Mouse (Mus musculus): ENCODE results near the gene Agpat1.

Gene Agpat1

GRCm38 (mm10) chr17:34639461-34640255 is 35.6 kb downstream of the Agpat1 start:
- TF ChIP-seq POU5F1 (IDR thresholded peaks at IDR 0.05; ENCODE audit: borderline replicate concordance, low read length): no peak
- Histone ChIP-seq H3K4me1 (replicated peaks; ENCODE audit: low read depth, low read length) (peaks cover 16% of the 10 kb centered on the region), H3K36me3 (ENCODE audit: insufficient read depth, low read length) (no peaks in the 10 kb centered on the region), H3K4me3 (replicated peaks; ENCODE audit: low read length) (no peak overlapping the region), H3K9me3 (ENCODE audit: low read length) (no peaks in the 10 kb centered on the region), H3K27me3 (ENCODE audit: insufficient read depth, low read length) (peaks cover 6% of the 10 kb centered on the region; the same call in 1 of the 2 replicates)

DNA sequence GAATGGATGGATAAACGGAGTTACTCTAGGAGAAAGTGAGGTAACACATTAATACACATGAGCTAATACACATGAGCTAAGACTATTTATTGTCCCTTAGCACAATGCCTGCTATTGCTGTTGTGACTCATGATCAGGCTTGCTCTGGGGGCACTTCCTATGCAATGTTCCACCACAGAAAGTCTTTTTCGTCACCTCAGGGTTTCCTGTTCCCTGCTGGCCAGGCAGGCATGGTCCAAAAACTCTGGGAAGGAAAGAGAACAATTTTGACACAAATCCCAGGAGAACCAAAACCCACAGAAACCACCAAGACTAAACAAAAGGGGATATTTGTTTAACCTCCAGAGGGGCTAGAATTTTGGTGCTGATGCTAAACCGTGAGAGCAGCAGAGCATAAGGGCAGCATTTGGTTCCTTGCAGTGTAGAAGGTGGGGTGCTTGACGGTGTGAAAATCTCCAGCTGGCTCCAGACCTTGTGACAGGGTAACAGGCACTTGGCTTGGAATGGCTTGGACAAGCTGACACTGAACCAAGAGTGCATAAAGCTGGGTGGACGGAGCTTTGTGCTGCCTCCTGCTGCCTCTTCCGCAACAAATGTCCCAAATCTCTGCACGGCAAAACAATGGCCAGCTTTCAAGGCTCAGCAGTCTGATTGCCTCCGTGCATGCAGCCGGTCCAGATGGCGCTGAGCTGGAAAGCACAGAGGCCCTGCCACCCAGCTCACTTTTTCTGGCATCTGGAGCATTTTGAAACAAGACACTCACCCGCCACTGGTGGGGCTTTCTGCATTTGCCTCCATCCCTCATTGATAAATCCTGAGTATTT is 36.9 kb downstream of the Agpat1 start:
- Histone ChIP-seq H3K4me1 (replicated peaks; ENCODE audit: low read depth, low read length) (peaks cover 29% of the 10 kb centered on the region), H3K36me3 (ENCODE audit: insufficient read depth, low read length) (peaks cover 4% of the 10 kb centered on the region; the same call in 1 of the 2 replicates), H3K9me3 (ENCODE audit: low read length) (no peaks in the 10 kb centered on the region), H3K27me3 (ENCODE audit: insufficient read depth, low read length) (peaks cover 6% of the 10 kb centered on the region; the same call in 1 of the 2 replicates), H3K4me3 (replicated peaks; ENCODE audit: low read length) (0 out of 2 replicates have a peak overlapping the region, but pooled peaks have one; percentile 4)
- TF ChIP-seq CTCF (conservative IDR thresholded peaks at IDR 0.05; ENCODE audit: low read length) (no peak), NANOG (IDR thresholded peaks at IDR 0.05; ENCODE audit: borderline replicate concordance, low read length) (no peak), POU5F1 (IDR thresholded peaks at IDR 0.05; ENCODE audit: borderline replicate concordance, low read length) (no peak)

DNA sequence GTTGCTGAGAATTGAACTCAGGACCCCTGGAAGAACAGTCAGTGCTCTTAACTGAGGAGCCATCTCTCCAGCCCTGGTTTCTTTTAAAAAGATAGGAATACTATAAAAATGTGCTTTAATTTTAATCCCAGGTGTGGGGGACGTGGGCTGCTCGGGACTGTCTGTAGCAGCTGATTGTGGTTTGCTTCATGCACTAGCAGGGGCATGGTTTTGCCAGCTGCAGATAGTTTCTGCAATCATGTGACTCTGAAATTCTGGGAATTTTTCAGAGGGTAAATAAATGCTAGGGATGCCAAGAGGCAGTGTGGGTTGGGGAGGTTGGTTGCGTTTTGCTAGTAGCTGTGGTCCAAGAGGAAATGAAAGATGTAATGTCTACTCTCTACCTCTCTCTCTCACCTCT is 37.9 kb downstream of the Agpat1 start:
- peaks cover 6% of the 10 kb centered on the region; the same call in 1 of the 2 replicates for H3K27me3 ChIP-seq (ENCODE audit: insufficient read depth, low read length)

GRCm38 (mm10) chr17:34643379-34643778 is 39.3 kb downstream of the Agpat1 start:
- peaks cover 46% of the 10 kb centered on the region for H3K4me1 ChIP-seq (replicated peaks; ENCODE audit: low read depth, low read length)
- TF ChIP-seq POU5F1 (IDR thresholded peaks at IDR 0.05; ENCODE audit: borderline replicate concordance, low read length) (no peak), NANOG (IDR thresholded peaks at IDR 0.05; ENCODE audit: borderline replicate concordance, low read length) (no peak), CTCF (conservative IDR thresholded peaks at IDR 0.05; ENCODE audit: low read length) (no peak)
- no peaks in the 10 kb centered on the region for H3K9me3 ChIP-seq (ENCODE audit: low read length)
- no peak overlapping the region for H3K4me3 ChIP-seq (replicated peaks; ENCODE audit: low read length)
- peaks cover 8% of the 10 kb centered on the region for H3K36me3 ChIP-seq (ENCODE audit: insufficient read depth, low read length)
- no peaks in the 10 kb centered on the region for H3K27me3 ChIP-seq (ENCODE audit: insufficient read depth, low read length)

More for the DNA sequence above, 37.9 kb downstream of the Agpat1 start:
- H3K4me3 ChIP-seq (replicated peaks; ENCODE audit: low read length): no peak overlapping the region
- TF ChIP-seq CTCF (conservative IDR thresholded peaks at IDR 0.05; ENCODE audit: low read length): no peak
- TF ChIP-seq POU5F1 (IDR thresholded peaks at IDR 0.05; ENCODE audit: borderline replicate concordance, low read length): no peak
- TF ChIP-seq NANOG (IDR thresholded peaks at IDR 0.05; ENCODE audit: borderline replicate concordance, low read length): no peak
- H3K36me3 ChIP-seq (ENCODE audit: insufficient read depth, low read length): peaks cover 4% of the 10 kb centered on the region; the same call in 1 of the 2 replicates
- peaks cover 37% of the 10 kb centered on the region for H3K4me1 ChIP-seq (replicated peaks; ENCODE audit: low read depth, low read length)
- no peaks in the 10 kb centered on the region for H3K9me3 ChIP-seq (ENCODE audit: low read length)

- Histone ChIP-seq H3K4me1 (replicated peaks; ENCODE audit: low read depth, low read length) (peaks cover 51% of the 10 kb centered on the region), H3K9me3 (ENCODE audit: low read length) (no peaks in the 10 kb centered on the region), H3K27me3 (ENCODE audit: insufficient read depth, low read length) (no peaks in the 10 kb centered on the region), H3K36me3 (ENCODE audit: insufficient read depth, low read length) (peaks cover 14% of the 10 kb centered on the region), H3K4me3 (replicated peaks; ENCODE audit: low read length) (no peak overlapping the region)
- no peak for TF ChIP-seq CTCF (conservative IDR thresholded peaks at IDR 0.05; ENCODE audit: low read length)
- no peak for TF ChIP-seq NANOG (IDR thresholded peaks at IDR 0.05; ENCODE audit: borderline replicate concordance, low read length)
- no peak for TF ChIP-seq POU5F1 (IDR thresholded peaks at IDR 0.05; ENCODE audit: borderline replicate concordance, low read length)
Observed at GRCm38 (mm10) chr17:34643944-34644343, 39.9 kb downstream of the Agpat1 start.

GRCm38 (mm10) chr17:34644608-34645007 is 40.5 kb downstream of the Agpat1 start, which contains the start of gene Fkbpl:
Gene Fkbpl (plus strand): TSS chr17:34644764.
- no peak for TF ChIP-seq CTCF (conservative IDR thresholded peaks at IDR 0.05; ENCODE audit: low read length)
- no peak for TF ChIP-seq NANOG (IDR thresholded peaks at IDR 0.05; ENCODE audit: borderline replicate concordance, low read length)
- TF ChIP-seq POU5F1 (IDR thresholded peaks at IDR 0.05; ENCODE audit: borderline replicate concordance, low read length): no peak

DNA sequence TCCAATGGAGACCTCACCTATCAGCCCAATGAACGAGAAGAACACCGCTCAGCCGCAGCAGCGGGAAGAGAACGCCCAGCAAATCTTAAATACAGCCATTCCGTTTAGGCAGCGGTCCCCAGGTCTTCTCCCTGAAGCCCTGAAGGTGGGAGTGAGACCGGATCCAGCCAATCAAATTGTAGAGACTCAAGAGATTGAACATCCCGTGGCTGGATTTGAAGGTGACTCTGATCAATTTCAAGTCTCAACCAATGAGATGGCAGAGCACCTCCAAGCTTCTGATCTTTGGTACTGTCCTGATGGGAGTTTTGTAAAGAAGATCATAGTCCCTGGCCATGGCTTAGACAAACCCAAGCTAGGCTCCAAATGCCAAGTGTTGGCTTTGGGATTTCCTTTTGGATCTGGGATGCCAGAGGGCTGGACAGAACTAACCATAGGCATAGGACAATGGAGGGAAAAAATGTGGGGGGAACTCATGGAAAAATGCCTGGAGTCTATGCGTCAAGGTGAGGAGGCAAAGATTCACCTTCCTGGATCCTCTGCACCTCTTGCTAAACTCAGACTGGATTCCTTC is 41.3 kb downstream of the Agpat1 start:
- peak overlapping the region; percentile 100 for H3K4me3 ChIP-seq (replicated peaks; ENCODE audit: low read length)
- TF ChIP-seq POU5F1 (IDR thresholded peaks at IDR 0.05; ENCODE audit: borderline replicate concordance, low read length) (no peak), NANOG (IDR thresholded peaks at IDR 0.05; ENCODE audit: borderline replicate concordance, low read length) (no peak), CTCF (conservative IDR thresholded peaks at IDR 0.05; ENCODE audit: low read length) (no peak)

More at GRCm38 (mm10) chr17:34644608-34645007, 40.5 kb downstream of the Agpat1 start, which contains the start of gene Fkbpl:
- Histone ChIP-seq H3K4me3 (replicated peaks; ENCODE audit: low read length) (peak within 1 kb of the TSS; percentile 100), H3K36me3 (ENCODE audit: insufficient read depth, low read length) (peaks cover 21% of the 10 kb centered on the region), H3K27me3 (ENCODE audit: insufficient read depth, low read length) (no peaks in the 10 kb centered on the region), H3K9me3 (ENCODE audit: low read length) (no peaks in the 10 kb centered on the region), H3K4me1 (replicated peaks; ENCODE audit: low read depth, low read length) (peaks cover 54% of the 10 kb centered on the region)

More for the DNA sequence above, 41.3 kb downstream of the Agpat1 start:
- H3K36me3 ChIP-seq (ENCODE audit: insufficient read depth, low read length): peaks cover 28% of the 10 kb centered on the region
- H3K9me3 ChIP-seq (ENCODE audit: low read length): no peaks in the 10 kb centered on the region
- peaks cover 55% of the 10 kb centered on the region for H3K4me1 ChIP-seq (replicated peaks; ENCODE audit: low read depth, low read length)
- H3K27me3 ChIP-seq (ENCODE audit: insufficient read depth, low read length): no peaks in the 10 kb centered on the region

Data from E14TG2a.4 (cell line).